Mouse (Mus musculus) lung, adult 2 months (tissue): Measurements from ENCODE around the gene Fstl4. TPM values are rescaled to one million over a fixed set of nuclear protein-coding genes. Genes with fewer than 3 reads are reported as not detected.

Experiments
- DNase-seq: peaks from one replicate; pipeline ENCODE4 v3.0.0; 2022
- H3K4me1 ChIP-seq: fragments of 200-500 bp; 2 replicates; pipeline ENCODE4 v1.6.1; 2011; ENCODE audit warnings: low read length; ENCODE audit not compliant: control insufficient read depth, insufficient read depth
- H3K4me3 ChIP-seq: fragments of 200-500 bp; replicated peaks from 2 replicates; pipeline ENCODE3; 2011; ENCODE audit warnings: low read depth, mild to moderate bottlenecking, control low read depth, low read length; ENCODE audit errors: extremely low read depth
- CTCF ChIP-seq: fragments of 200-500 bp; IDR thresholded peaks from 2 replicates; pipeline ENCODE4 v1.5.1; 2011; ENCODE audit warnings: mild to moderate bottlenecking, low read length, control low read depth; ENCODE audit not compliant: insufficient read depth
- POLR2A ChIP-seq: fragments of 200-500 bp; IDR thresholded peaks from 2 replicates; pipeline ENCODE4 v1.6.1; 2011; ENCODE audit warnings: low read depth, mild to moderate bottlenecking, control low read depth, low read length, borderline replicate concordance; ENCODE audit errors: extremely low read depth
- WGBS: fragments of 180-500 bp; shearing (Covaris S2); methylation state at CpG from one replicate; pipeline ENCODE4 v1.1.7; 2018; 5-methylcytosine and 5-hydroxymethylcytosine counted together
- polyA plus RNA-seq: library from polyadenylated mRNA; depleted of rRNA; stranded (reverse); fragments of >200 nt; gene quantifications from 2 replicates; pipeline ENCODE4 v1.2.3, GENCODE M21; 2012

Fstl4 gene
- polyA plus RNA-seq, 1 experiment = 0.56 TPM

- no peak for DNase-seq
- H3K4me1 ChIP-seq = no peaks in the 10 kb centered on the region
- TF ChIP-seq POLR2A = no peak
- no peak overlapping the region for H3K4me3 ChIP-seq
- 70% methylated on average over 6 of the region's 6 CpGs for WGBS
Observed at GRCm38 (mm10) chr11:53109701-53110467, 345.4 kb downstream of the Fstl4 start.

- TF ChIP-seq CTCF (no peak), POLR2A (no peak)
- no peak overlapping the region for H3K4me3 ChIP-seq
- DNase-seq = no peak
- 67% methylated on average over 4 of the region's 4 CpGs for WGBS
- no peaks in the 10 kb centered on the region for H3K4me1 ChIP-seq
Observed at GRCm38 (mm10) chr11:53115711-53116110, 351.3 kb downstream of the Fstl4 start.

DNA sequence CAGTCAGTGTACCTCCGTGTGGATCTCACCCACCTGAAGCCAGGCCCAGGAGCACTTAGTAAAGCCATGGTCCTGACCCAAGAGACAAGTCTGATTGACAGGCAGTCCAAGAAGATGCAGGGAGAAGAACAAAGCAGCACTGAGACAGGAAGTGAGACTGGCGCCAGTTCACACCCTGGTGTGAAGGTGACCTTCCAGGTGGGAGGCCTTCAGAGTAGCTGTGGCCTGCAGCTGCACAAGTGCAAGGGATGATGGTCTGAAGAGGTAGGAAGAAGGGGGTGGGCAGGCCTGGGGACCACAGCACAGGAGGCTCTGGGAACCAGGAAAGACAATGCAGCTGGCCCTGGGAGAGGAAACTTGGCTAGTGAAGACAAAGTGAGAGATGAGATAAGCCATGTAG lies 351.9 kb downstream of the Fstl4 start:
- no peak for DNase-seq
- Histone ChIP-seq H3K4me1 (no peaks in the 10 kb centered on the region), H3K4me3 (no peak overlapping the region)
- TF ChIP-seq CTCF (no peak), POLR2A (no peak)
- 72% methylated on average over 2 of the region's 2 CpGs for WGBS

DNA sequence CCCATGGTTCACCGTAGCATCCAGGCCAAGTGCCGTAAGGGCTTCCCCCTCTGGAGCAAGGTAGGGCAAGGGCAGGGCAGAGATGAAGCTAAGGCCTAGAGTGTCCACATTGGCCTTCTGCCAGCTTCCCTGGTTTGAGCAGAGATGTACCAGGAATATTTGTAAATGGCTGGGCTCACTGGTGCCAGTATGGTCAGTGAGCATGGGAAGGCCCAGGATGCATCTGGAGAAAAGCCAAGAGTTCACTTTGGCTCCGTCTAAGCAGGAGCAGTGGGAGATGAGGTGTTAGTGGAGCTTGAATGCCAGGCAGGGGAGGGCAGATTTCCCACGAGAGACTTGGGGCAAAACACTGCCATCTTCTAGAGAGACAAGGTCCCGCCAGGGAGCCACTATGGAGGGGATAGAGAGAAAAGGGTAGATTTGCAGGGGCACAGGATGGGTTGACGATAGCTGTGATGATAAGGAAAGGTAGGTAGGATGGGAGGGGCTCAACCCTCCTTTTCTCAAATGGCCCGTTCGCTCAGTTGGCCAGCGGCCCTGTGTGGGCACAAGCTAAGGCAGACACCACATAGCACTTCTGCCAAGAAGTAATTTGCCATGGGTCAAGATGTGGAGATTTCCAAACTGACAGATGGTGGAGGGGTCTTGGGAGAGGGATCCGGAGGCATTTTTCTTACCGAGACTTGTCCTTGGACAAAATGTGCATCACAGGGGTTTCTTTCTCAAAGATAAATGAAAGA lies 354.0 kb downstream of the Fstl4 start:
- WGBS = 84% methylated on average over 11 of the region's 11 CpGs
- Histone ChIP-seq H3K4me1 (no peaks in the 10 kb centered on the region), H3K4me3 (no peak overlapping the region)
- TF ChIP-seq POLR2A (no peak), CTCF (no peak)
- no peak for DNase-seq

DNA sequence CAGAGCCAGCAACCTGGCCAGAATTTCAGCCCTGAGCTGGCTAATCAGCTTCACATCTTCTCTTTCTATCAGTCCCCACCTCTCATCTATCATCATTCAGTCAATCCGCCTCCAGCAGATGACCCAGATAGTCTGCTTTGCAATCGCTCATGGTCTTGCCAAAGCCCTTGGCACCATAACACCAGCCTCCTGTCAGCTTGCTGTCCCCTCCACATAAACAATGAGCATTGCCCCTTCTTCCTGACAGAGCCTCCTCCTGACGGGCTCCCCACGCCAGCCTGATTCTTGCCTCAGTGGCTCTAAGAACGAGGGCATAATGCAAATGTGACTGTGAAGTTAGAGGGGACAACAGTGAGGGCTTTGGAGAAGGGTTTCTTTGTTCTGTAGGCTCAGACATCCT lies 355.5 kb downstream of the Fstl4 start:
- 68% methylated on average over 5 of the region's 5 CpGs for WGBS
- no peaks in the 10 kb centered on the region for H3K4me1 ChIP-seq
- no peak for TF ChIP-seq POLR2A
- TF ChIP-seq CTCF = no peak
- DNase-seq = no peak
- H3K4me3 ChIP-seq = no peak overlapping the region

- no peak for DNase-seq
- Histone ChIP-seq H3K4me3 (no peak overlapping the region), H3K4me1 (no peaks in the 10 kb centered on the region)
- TF ChIP-seq CTCF = no peak
- 41% methylated on average over 1 of the region's 1 CpGs for WGBS
Observed at GRCm38 (mm10) chr11:53121208-53121607, 356.8 kb downstream of the Fstl4 start.

- TF ChIP-seq POLR2A = no peak
- no peak for TF ChIP-seq CTCF
- no peak for DNase-seq
- WGBS = 93% methylated on average over 2 of the region's 2 CpGs
Observed at GRCm38 (mm10) chr11:53124799-53125198, 360.4 kb downstream of the Fstl4 start.

GRCm38 (mm10) chr11:53126660-53127059 lies 362.2 kb downstream of the Fstl4 start:
- DNase-seq = no peak
- Histone ChIP-seq H3K4me1 (no peaks in the 10 kb centered on the region), H3K4me3 (no peak overlapping the region)
- 35% methylated on average over 6 of the region's 6 CpGs for WGBS
- TF ChIP-seq POLR2A = no peak
- TF ChIP-seq CTCF = no peak

More at GRCm38 (mm10) chr11:53124799-53125198, 360.4 kb downstream of the Fstl4 start:
- Histone ChIP-seq H3K4me1 (no peaks in the 10 kb centered on the region), H3K4me3 (no peak overlapping the region)

- TF ChIP-seq POLR2A (no peak), CTCF (no peak)
- no peak for DNase-seq
- WGBS = 54% methylated on average over 2 of the region's 2 CpGs
- Histone ChIP-seq H3K4me3 (no peak overlapping the region), H3K4me1 (no peaks in the 10 kb centered on the region)
Observed at GRCm38 (mm10) chr11:53128661-53129060, 364.2 kb downstream of the Fstl4 start.
